Mouse (Mus musculus): ENCODE data around the gene Abcc5.
A peak's percentile ranks its signal among the peaks of the same experiment; 100 is the strongest.

Gene Abcc5

DNA sequence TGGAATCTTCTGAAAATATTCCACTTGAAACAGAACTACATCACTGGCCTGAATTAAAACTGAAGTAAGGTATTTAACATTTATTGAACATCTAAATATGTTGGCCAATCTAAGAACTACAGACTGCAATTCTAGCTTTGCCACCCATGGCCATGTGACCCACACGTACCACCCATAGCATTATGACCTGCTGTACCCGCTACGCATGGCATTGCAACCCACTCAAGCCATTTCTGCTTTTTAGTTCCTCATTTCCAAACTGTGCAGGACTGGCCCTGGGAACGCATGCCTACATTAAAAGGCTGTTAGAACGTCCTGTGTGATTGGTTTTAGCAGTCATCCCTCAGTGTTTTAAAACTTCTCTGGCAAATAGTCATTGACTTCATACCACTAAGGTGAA lies 68.4 kb downstream of the Abcc5 start:
- no peak for DNase-seq

DNA sequence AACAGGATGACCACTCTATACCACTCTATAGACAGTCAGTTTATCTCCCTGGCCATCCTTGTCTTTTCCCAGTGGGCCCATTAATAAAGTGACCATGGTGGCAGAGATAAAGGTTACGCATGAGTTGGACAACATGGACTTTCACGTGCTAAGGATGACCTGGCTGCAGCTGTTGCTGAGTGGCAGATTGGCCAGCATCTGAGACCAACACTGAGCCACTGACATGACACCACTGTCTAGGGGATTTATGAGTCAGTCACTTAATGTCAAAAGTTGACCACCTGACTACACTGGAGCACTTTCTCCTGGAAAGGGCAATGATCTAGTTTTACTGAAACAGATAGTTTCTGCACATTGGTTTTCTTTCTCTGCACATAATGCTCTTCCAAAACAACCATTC lies 71.4 kb downstream of the Abcc5 start:
- no peak for DNase-seq

- no peak for DNase-seq
Measured at GRCm38 (mm10) chr16:20354011-20354410, 72.2 kb downstream of the Abcc5 start.

- no peak for DNase-seq
Measured at GRCm38 (mm10) chr16:20345464-20345863, 80.7 kb downstream of the Abcc5 start.

DNA sequence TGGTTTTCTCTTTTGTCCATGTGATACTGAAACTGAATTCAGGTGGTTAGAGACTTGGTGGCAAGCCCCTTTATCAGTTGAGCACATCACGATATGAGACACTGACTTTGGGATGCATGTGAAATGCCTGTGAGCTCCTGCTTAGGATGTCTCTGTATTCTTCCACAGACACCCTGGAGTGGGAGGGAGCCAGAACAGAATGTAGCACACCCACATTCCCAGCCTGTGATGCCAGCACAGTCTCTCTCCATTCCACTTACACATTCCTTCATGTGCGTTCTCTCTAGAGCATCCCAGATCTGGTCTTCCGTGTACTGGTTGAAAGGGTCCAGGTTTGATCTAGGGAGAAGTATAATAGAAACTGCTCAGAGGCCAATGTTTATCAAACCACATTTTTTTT lies 87.6 kb downstream of the Abcc5 start:
- DNase-seq, result no peak

DNA sequence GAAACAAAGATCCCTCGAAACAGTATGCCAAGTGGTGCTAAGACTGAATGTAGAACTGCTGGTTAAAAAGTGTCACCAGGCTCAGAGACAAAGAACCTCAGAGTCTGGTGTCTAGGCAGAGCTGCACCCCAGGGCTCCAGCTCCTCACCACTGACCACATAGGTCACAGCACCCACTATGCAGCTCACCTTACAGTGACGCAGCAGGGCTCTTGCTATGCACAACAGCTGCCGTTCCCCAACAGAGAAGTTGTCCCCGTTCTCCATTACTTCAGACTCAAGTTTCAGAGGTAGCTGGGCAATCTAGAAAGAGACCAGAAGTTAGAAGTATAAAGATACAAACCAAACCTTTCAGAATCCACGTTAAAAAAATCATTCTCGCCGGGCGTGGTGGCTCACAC lies 91.3 kb downstream of the Abcc5 start:
- no peak for DNase-seq

GRCm38 (mm10) chr16:20328306-20328705 lies 97.9 kb downstream of the Abcc5 start:
- DNase-seq, result no peak

DNA sequence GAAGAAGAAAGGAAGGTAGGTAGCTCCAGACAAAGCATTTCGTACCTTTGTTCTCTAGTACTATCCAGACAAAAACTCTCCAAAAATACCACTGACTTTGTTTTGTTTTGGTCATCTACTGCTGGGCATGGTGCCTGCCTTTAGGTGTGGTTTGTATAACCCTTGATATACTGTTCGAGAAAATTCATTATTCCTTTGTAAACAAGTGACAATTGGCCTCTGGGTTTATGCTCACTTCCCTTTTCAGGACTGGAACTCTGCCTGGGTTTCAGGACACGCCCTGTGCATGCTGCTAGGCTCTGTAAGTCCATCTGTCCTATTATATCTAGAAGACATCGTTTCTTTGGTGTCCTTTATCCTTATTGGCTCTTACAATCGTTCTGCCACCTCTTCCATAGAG lies 100.9 kb downstream of the Abcc5 start, which contains the start of gene Cyp2ab1:
TSS of gene Cyp2ab1 (minus strand) at position 119 of the 400 bp plus-strand sequence.
- no peak for DNase-seq

DNA sequence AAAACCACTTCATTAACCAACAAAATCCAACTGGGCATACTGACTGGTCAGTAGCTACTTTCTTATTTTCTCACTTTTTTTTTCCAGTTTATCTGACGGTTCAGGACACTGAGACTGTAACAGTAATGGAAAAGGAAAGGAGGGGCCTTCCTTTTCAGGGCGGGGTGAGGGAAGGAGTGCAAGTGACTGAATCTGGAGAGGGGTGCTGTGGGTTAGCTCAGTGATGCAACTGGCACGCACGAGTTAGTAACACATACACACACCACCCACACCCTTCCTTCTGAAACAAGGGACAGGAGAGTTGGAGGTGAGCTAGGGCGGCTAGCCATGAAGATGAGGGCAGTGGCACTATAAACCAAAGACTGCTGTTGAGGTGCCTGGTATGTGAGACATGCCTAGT lies 102.3 kb downstream of the Abcc5 start:
- DNase-seq, result no peak

DNA sequence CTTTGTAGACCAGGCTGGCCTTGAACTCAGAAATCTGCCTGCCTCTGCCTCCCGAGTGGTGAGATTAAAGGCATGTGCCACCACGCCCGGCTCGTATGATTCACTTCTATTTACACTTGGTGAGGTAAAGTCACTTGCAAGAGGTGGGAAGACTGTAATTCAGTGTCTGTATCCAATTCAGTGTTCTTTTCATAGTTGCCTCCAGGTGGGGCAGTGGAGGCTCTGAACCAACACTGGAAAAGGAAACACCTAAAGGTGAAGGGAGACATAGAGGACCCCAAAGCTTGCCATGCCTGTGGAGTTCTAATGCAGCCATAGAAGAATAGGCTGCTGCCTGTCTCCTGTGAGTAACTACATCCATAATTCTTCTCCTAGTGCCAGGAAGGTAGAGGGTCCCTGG lies 103.9 kb downstream of the Abcc5 start:
- DNase-seq, result no peak

- DNase-seq, result no peak
Measured at GRCm38 (mm10) chr16:20316770-20317169, 109.4 kb downstream of the Abcc5 start.

DNA sequence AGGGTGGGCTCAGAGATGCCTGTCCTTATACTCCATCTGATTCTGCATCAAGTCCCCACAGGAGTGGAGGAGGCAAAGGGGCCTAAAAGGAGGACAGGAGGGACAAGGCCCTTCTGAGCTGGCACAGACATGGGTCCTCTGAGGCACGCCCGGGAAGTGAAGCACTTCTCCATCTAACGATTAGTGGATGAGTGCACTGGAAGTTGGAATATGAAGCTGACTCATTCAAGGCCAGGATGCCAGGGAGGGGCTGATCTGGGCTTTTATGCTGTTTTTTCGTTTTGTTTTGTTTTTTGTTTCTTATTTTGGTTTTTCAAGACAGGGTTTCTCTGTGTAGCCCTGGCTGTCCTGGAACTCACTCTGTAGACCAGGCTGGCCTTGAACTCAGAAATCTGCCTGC lies 110.9 kb downstream of the Abcc5 start:
- DNase-seq, result no peak

- no peak for DNase-seq
Measured at GRCm38 (mm10) chr16:20312272-20312671, 113.9 kb downstream of the Abcc5 start.

- DNase-seq, result peak; percentile 92
Measured at GRCm38 (mm10) chr16:20301770-20302649, 124.2 kb downstream of the Abcc5 start, which contains the start of gene Parl. Gene Parl (minus strand): TSS chr16:20302387.

DNA sequence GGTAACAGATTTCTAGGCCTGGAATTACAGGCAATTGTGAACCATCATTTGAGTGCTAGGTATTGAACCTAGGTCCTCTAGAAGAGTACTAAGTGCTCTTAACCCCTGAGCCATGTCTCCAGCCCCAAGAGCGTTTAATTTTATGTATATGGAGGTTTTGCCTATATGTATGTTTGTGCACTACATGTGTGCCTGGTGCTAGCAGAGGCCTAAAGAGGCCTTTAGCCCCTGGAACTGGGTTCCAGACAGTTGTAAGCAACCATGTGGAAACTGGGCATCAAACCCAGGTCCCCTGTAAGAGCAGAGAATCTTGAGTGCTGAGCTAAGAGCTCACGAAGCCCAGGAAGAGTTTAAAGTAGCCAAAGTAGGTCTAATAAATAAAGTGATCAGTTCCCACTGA lies 126.1 kb downstream of the Abcc5 start:
- no peak for DNase-seq

Measured in liver (tissue).